Mouse (Mus musculus): ENCODE data around the gene Bysl.

Gene Bysl

DNA sequence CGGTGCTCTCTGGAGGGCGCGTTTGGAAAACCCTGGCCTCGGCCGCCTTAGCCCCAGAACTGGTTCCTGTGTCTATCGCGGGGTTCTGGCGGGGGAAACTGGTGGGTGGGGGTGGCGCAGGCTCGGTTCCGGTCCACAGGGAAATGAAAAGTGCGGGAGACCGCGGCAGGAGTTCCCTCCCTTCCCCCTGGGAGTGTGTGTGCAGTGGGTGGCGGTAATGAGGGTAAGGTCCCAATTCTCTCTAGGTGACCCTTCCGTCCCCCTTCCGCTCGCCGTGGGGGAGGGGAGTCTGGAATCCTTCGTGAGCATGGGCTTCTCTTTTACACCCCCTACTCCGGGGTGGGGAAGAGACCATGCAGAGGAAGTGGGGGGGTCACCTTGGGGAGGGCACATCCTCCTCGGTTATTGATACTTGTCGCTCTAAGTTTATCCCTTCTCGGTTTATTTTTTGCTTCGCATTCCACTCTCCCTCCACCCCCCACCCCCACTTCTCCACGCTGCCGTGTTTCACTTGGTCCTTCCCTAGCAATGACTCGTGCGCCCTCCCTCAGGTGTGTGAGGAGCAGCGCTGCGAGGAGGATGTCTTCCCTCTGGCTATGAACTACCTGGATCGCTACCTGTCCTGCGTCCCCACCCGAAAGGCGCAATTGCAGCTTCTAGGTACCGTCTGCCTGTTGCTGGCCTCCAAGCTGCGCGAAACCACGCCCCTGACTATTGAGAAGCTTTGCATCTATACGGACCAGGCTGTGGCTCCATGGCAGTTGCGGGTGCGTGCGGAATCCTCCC lies 16.9 kb downstream of the Bysl start:
- DNase-seq (ENCODE audit: low spot score in 2 of 2), result peak; percentile 43 to 44

DNA sequence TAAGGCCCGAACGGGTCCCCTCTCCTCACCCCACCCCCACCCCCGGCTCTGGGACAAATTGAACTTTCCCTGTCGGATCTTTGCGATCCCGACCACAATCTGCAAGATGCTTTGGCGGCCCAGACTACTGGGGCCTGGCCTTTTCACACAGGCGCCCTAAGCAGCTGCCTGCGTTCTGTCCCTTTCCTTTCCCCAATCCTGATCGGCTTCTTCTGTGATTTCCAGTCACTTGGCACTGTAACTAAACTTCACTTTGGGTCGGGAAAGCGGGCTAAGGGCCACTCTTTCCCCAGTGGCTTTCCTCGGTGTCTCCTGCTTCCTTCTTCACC lies 17.5 kb downstream of the Bysl start:
- no peak for DNase-seq (ENCODE audit: low spot score in 2 of 2)

DNA sequence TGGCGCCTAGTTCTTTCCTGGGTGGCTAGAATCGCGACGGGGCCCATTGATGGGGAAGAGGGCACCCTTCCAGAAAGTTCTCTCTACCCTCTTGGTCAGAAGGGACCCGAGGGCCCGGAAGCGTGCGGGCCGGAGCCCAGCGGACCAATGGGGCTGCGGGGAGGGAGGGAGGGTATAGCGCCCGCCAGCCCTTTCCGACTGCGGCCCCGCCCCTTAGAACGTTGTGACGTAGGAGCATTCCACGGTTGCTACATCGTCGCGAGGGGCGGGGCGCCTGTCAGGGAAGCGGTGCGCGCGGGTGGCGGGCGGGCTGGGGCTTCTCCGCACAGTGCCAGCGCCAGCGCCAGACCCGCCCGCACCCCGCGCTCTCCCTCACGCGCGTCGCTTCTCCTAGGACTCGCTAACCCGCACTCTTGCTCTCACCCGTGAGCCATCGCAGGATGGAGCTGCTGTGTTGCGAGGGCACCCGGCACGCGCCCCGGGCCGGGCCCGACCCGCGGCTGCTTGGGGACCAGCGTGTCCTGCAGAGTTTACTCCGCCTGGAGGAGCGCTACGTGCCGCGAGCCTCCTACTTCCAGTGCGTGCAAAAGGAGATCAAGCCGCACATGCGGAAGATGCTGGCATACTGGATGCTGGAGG lies 18.0 kb downstream of the Bysl start:
- DNase-seq (ENCODE audit: low spot score in 2 of 2), result peak; percentile 95

GRCm38 (mm10) chr17:47591073-47591472 lies 20.2 kb downstream of the Bysl start:
- DNase-seq (ENCODE audit: low spot score in 2 of 2), result no peak

DNA sequence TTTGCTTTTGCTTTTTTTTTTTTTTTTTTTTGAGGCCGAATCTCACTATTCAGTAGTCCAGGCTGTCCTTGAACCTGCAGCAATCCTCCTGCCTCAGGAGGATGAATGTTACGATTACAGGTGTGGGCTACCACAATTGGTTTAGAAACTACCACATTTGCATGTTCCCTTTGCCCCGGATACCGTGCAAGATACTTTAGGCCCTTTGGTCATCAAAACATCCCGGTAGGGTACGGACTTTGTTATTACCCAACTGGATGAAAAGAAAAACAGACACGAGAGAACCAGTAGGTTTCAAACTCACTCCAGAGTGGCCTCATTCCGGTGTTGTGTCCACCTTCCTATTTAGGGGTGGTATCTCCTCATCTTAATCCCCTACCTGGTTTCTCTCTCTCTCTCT lies 22.8 kb downstream of the Bysl start:
- no peak for DNase-seq (ENCODE audit: low spot score in 2 of 2)

GRCm38 (mm10) chr17:47580962-47581361 lies 30.3 kb downstream of the Bysl start:
- no peak for DNase-seq (ENCODE audit: low spot score in 2 of 2)

DNA sequence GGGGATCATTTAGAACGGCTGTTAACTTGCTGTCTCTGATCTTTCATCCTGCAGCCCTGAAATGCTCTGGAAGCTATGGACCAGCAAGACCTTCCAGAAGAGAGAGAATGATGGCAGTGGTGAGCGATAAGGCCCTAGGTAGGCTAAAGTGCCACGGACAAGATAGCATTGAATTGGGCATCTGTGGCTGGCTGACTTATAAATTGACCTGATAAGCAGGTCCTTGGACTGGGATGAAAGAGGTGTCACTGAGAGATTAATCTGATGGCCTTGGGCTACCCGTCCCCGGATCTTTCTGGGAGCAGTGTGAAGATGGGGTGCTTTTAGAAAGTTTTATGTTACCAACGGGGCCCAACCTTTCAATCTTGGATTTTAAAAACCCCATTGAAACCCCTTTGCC lies 32.6 kb downstream of the Bysl start:
- no peak for DNase-seq (ENCODE audit: low spot score in 2 of 2)

- DNase-seq (ENCODE audit: low spot score in 2 of 2), result peak; percentile 28 to 42
Measured at GRCm38 (mm10) chr17:47574830-47575229, 36.5 kb downstream of the Bysl start.

DNA sequence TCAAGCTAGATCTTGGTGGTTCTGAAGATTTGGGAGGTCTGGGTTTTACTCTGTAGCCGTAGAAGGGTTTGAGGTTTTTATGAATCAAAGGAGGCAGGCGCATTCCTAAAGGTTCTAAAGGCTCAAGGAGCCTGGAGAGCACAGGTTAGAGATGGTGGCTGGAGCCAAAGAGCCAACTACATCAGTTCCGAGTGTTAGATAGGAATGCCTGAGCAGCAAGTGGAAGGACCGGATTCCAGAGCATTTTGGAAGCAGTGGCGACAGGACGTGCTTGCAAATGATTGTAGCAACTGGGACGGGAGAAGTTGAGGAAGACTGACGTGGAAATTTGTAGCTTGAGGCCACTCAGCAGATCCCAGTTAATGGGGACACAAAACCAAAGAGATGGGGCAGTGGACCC lies 37.3 kb downstream of the Bysl start:
- DNase-seq (ENCODE audit: low spot score in 2 of 2), result no peak

GRCm38 (mm10) chr17:47572436-47572835 lies 38.9 kb downstream of the Bysl start:
- no peak for DNase-seq (ENCODE audit: low spot score in 2 of 2)

GRCm38 (mm10) chr17:47571621-47572020 lies 39.7 kb downstream of the Bysl start:
- no peak for DNase-seq (ENCODE audit: low spot score in 2 of 2)

- no peak for DNase-seq (ENCODE audit: low spot score in 2 of 2)
Measured at GRCm38 (mm10) chr17:47568951-47569527, 42.3 kb downstream of the Bysl start.

- DNase-seq (ENCODE audit: low spot score in 2 of 2), result no peak
Measured at GRCm38 (mm10) chr17:47568389-47568788, 42.9 kb downstream of the Bysl start.

DNA sequence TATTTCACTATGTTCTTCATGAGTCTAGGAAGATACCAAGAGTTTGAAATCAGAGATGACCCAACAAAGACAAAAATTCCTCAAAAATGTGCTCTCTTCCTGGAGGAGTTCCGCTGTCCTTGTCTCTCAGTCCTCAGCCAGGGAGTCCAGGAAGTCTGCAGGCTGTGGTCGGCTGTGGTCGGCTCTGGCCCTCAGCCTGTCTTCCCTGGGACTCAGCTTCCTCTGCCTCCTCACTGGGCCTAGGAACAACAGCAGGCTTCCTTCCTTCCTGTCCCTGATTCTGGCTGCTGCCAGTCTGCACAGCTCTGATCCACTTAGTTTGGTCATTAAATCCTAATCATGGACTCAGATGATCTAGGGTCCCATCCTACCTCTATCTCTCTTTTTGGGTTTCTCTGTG lies 44.0 kb downstream of the Bysl start:
- no peak for DNase-seq (ENCODE audit: low spot score in 2 of 2)

GRCm38 (mm10) chr17:47566133-47566532 lies 45.2 kb downstream of the Bysl start:
- no peak for DNase-seq (ENCODE audit: low spot score in 2 of 2)

- DNase-seq (ENCODE audit: low spot score in 2 of 2), result no peak
Measured at GRCm38 (mm10) chr17:47564612-47565011, 46.7 kb downstream of the Bysl start.

DNA sequence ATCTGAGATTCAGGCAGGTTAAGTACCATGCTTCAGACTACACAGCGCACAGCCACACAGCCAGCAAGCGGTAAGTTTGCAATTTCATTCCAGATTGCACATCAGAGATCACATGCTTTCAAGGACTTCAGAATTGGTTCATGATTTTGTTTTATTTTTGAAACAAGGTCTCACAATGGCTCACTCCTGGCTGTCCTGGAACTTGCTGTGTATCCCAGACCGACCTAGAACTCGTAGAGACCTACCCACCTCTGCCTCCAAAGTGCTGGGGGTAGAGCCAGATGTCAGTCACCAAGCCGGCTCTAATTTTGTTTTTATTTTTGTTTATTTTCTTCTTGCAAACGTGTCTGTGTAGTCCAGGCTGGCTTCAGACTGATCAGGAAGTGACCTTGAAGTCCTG lies 48.4 kb downstream of the Bysl start:
- DNase-seq (ENCODE audit: low spot score in 2 of 2), result no peak

DNA sequence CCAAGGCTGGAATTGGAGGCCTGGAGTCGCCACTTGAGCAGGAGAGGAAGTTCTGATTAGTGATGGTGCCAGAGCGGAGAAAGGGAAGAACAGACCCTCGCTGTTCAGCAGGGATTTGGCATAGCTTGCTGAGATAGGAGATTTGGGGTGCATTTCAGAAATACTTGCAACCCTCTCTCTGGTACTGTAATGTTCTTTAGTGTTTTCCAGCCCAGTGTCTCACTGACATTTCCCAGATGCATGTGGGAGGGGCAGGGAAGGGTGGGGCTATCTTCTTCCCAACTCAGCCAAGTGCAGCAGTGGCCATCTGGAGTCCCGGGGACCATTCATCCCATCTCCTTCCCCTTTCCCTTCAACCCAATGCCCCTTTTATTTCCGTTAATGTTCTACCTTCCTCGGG lies 51.6 kb downstream of the Bysl start:
- no peak for DNase-seq (ENCODE audit: low spot score in 2 of 2)

DNA sequence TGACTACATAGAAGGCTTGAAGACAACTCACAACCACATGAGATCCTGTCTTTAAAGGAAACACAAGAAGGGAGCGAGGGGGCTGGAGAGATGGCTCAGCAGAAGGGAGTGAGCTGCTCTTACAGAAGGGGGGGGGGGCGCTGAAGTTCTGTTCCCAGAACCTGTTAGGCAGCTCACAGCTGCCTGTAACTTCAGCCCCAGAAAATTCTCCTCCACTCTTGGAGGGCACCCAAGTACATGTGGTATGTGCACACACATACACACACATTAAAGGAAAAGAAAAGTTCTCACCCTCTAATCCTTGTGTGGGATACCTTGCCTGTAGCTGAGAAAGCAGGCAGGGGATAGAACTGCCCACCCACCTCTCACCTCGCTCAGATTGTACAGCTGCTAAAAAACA lies 54.1 kb downstream of the Bysl start:
- DNase-seq (ENCODE audit: low spot score in 2 of 2), result no peak

DNA sequence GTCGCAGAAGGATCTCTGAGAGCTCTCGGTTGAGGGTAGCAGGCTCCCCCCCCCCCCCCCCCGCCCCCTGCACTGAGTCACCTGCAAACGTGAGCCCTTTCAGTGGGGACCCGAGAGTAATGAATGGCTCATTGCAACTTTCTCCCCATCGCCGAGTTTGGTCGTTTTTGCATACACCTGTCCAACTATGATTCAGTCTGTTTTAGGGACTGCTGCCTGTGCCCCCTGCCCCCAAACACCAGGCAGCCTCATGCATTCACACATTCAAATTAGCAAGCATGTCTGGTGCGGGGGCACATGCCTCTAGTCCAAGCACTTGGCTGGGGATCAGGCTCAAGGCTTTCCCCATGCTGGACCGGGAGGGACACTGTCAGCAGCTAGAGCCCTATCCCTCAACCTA lies 56.7 kb downstream of the Bysl start:
- no peak for DNase-seq (ENCODE audit: low spot score in 2 of 2)

- DNase-seq (ENCODE audit: low spot score in 2 of 2), result no peak
Measured at GRCm38 (mm10) chr17:47552994-47553393, 58.3 kb downstream of the Bysl start.

GRCm38 (mm10) chr17:47551049-47551448 lies 60.2 kb downstream of the Bysl start:
- DNase-seq (ENCODE audit: low spot score in 2 of 2), result no peak

Data from right cerebral cortex, postnatal 10 days (tissue).